In genomic region chr12:98002217-98002616, GRCm38 (mm10) we compare ENCODE assay signal across 20 mouse cellular contexts.
DNase-seq lines count a peak whose midpoint lies in the region; ATAC-seq and TF ChIP-seq lines count a peak whose summit lies in the region.
"Had no signal": no experiment of that assay in that cellular context is flagged by ENCODE, and none has a peak within 500 bp of the region (broad histone marks: within the 10 kb centered on the region; RNA-seq: fewer than 3 reads in every experiment).

No protein-coding gene starts in this region.

- H3K4me2 ChIP-seq in kidney, embryonic 15.5 days: no peak overlapping the region
- no peak overlapping the region for H3K4me2 ChIP-seq in kidney, postnatal 0 days (ENCODE audit: low read length)
- H3K4me2 ChIP-seq: embryonic facial prominence, embryonic 13.5 days; embryonic facial prominence, embryonic 15.5 days; forebrain, embryonic 13.5 days; forebrain, embryonic 15.5 days had no signal

- TF ChIP-seq POLR2A in kidney, adult 2 months (IDR thresholded peaks at IDR 0.05; ENCODE audit: low read depth, low read length): no peak
- no peak for TF ChIP-seq POLR2A in embryonic fibroblast, embryonic 13.5 days (IDR thresholded peaks at IDR 0.05; ENCODE audit: low read depth, low read length)

- no peak for DNase-seq in kidney, adult 2 months
- peak; percentile 27 for DNase-seq in kidney, postnatal 0 days (ENCODE audit: low spot score)
- no peak for DNase-seq in kidney, adult 18-20 months
- DNase-seq in gastrocnemius, postnatal 25 days: no peak
- DNase-seq: adrenal gland, adult 2 months; adrenal gland, postnatal 10 days; adrenal gland, postnatal 25 days; cerebellum, adult 11 months; cerebellum, adult 18-20 months; cerebellum, adult 8-10 months; cerebellum, adult 9-11 months; cerebellum, postnatal 14 days; cerebellum, postnatal 36 days; embryo, embryonic 11 days had no signal

- H3K27me3 ChIP-seq in kidney, embryonic 15.5 days: no peaks in the 10 kb centered on the region
- no peaks in the 10 kb centered on the region for H3K27me3 ChIP-seq in kidney, adult 2 months (replicated peaks; ENCODE audit: control insufficient read depth, insufficient read depth, low read length)
- H3K27me3 ChIP-seq in kidney, postnatal 0 days (ENCODE audit: insufficient read depth, low read length): no peaks in the 10 kb centered on the region
- H3K27me3 ChIP-seq: embryonic facial prominence, embryonic 13.5 days; embryonic facial prominence, embryonic 15.5 days; forebrain, embryonic 13.5 days; forebrain, embryonic 15.5 days had no signal

- peak; percentile 70 for ATAC-seq in kidney, embryonic 15.5 days (replicated peaks; ENCODE audit: low FRiP score)
- no peak for ATAC-seq in kidney, postnatal 0 days (replicated peaks; ENCODE audit: low FRiP score, low read depth)
- ATAC-seq: forebrain, embryonic 13.5 days; forebrain, embryonic 15.5 days had no signal

- TF ChIP-seq CTCF in kidney, adult 2 months (conservative IDR thresholded peaks at IDR 0.05; ENCODE audit: insufficient read depth, insufficient read length, low read depth, low read length): no peak
- no peak for TF ChIP-seq CTCF in kidney, postnatal 0 days (IDR thresholded peaks at IDR 0.05; ENCODE audit: low read depth)
- TF ChIP-seq CTCF in embryonic fibroblast, embryonic 13.5 days (IDR thresholded peaks at IDR 0.05; ENCODE audit: borderline replicate concordance, insufficient read depth, low read length): no peak

- peaks cover 10% of the 10 kb centered on the region for H3K4me1 ChIP-seq in kidney, embryonic 15.5 days
- 0 out of 2 replicates have a peak, but pooled peaks cover 3% of the 10 kb centered on the region for H3K4me1 ChIP-seq in kidney, adult 2 months (ENCODE audit: control insufficient read depth, insufficient read depth, low read length)
- H3K4me1 ChIP-seq in kidney, postnatal 0 days (replicated peaks; ENCODE audit: insufficient read depth, low read length): no peaks in the 10 kb centered on the region
- H3K4me1 ChIP-seq in embryonic fibroblast, embryonic 13.5 days (ENCODE audit: control insufficient read depth, insufficient read depth, low read length): peaks cover 10% of the 10 kb centered on the region
- H3K4me1 ChIP-seq: embryonic facial prominence, embryonic 13.5 days; embryonic facial prominence, embryonic 15.5 days; forebrain, embryonic 15.5 days had no signal

- no peaks in the 10 kb centered on the region for H3K36me3 ChIP-seq in kidney, embryonic 15.5 days
- no peaks in the 10 kb centered on the region for H3K36me3 ChIP-seq in kidney, adult 2 months (ENCODE audit: control insufficient read depth, insufficient read depth, low read length)
- no peaks in the 10 kb centered on the region for H3K36me3 ChIP-seq in kidney, postnatal 0 days (ENCODE audit: insufficient read depth, low read length)
- H3K36me3 ChIP-seq: embryonic facial prominence, embryonic 13.5 days; embryonic facial prominence, embryonic 15.5 days; forebrain, embryonic 15.5 days had no signal

- 27% methylated on average over 5 of the region's 5 CpGs for WGBS in kidney, embryonic 15.5 days
- 45% methylated on average over 5 of the region's 5 CpGs for WGBS in kidney, adult 2 months
- WGBS in kidney, postnatal 0 days: 22% methylated on average over 5 of the region's 5 CpGs

- no peaks in the 10 kb centered on the region for H3K9me3 ChIP-seq in kidney, embryonic 15.5 days (replicated peaks)
- H3K9me3 ChIP-seq in kidney, postnatal 0 days (replicated peaks; ENCODE audit: low read length): no peaks in the 10 kb centered on the region
- H3K9me3 ChIP-seq: embryonic facial prominence, embryonic 13.5 days; embryonic facial prominence, embryonic 15.5 days; forebrain, embryonic 13.5 days; forebrain, embryonic 15.5 days had no signal

- no peak overlapping the region for H3K9ac ChIP-seq in kidney, embryonic 15.5 days
- no peak overlapping the region for H3K9ac ChIP-seq in kidney, postnatal 0 days (ENCODE audit: low read depth, low read length)
- H3K9ac ChIP-seq: embryonic facial prominence, embryonic 13.5 days; embryonic facial prominence, embryonic 15.5 days; forebrain, embryonic 13.5 days; forebrain, embryonic 15.5 days had no signal

- H3K27ac ChIP-seq in kidney, embryonic 15.5 days: no peak overlapping the region
- H3K27ac ChIP-seq in kidney, adult 2 months (ENCODE audit: insufficient read depth, low read depth, low read length): no peak overlapping the region
- H3K27ac ChIP-seq in kidney, postnatal 0 days: no peak overlapping the region
- peak overlapping the region; percentile 18; the same call in 1 of the 2 replicates for H3K27ac ChIP-seq in embryonic fibroblast, embryonic 13.5 days (ENCODE audit: insufficient read depth, low read length)
- H3K27ac ChIP-seq: embryonic facial prominence, embryonic 13.5 days; embryonic facial prominence, embryonic 15.5 days; forebrain, embryonic 13.5 days; forebrain, embryonic 15.5 days had no signal

- no peak overlapping the region for H3K4me3 ChIP-seq in kidney, embryonic 15.5 days (replicated peaks)
- H3K4me3 ChIP-seq in kidney, adult 2 months (ENCODE audit: insufficient read depth, low read depth, low read length): no peak overlapping the region
- no peak overlapping the region for H3K4me3 ChIP-seq in kidney, postnatal 0 days (replicated peaks; ENCODE audit: low read depth, low read length)
- no peak overlapping the region for H3K4me3 ChIP-seq in embryonic fibroblast, embryonic 13.5 days (ENCODE audit: insufficient read depth, low read length)
- H3K4me3 ChIP-seq: embryonic facial prominence, embryonic 13.5 days; embryonic facial prominence, embryonic 15.5 days; forebrain, embryonic 13.5 days; forebrain, embryonic 15.5 days had no signal
